Mouse (Mus musculus) lung, embryonic 15.5 days (tissue): Measurements from ENCODE around the gene Wdr82. TPM values are rescaled to one million over a fixed set of nuclear protein-coding genes. Genes with fewer than 3 reads are reported as not detected.

Experiments
- ATAC-seq: fragments of 200-750 bp; cut with Nextera tagmentation; 2 replicates; pipeline ENCODE4 v1.8.0; 2017; ENCODE audit warnings: moderate number of reproducible peaks, borderline replicate concordance; ENCODE audit not compliant: low FRiP score, low TSS enrichment; ENCODE audit errors: extremely low read depth
- H3K27ac ChIP-seq: fragments of 300-500 bp; sonication (generic); 2 replicates; pipeline ENCODE4 v1.5.1; 2015; ENCODE audit warnings: moderate library complexity, mild to moderate bottlenecking, inconsistent platforms
- H3K27me3 ChIP-seq: fragments of 300-500 bp; sonication (generic); 2 replicates; pipeline ENCODE4 v1.6.1; 2015; ENCODE audit warnings: inconsistent platforms
- H3K36me3 ChIP-seq: fragments of 300-500 bp; sonication (generic); 2 replicates; pipeline ENCODE4 v1.6.1; 2015; ENCODE audit warnings: inconsistent platforms
- H3K4me1 ChIP-seq: fragments of 300-500 bp; sonication (generic); 2 replicates; pipeline ENCODE4 v1.6.1; 2015; ENCODE audit warnings: inconsistent platforms
- H3K4me2 ChIP-seq: fragments of 300-500 bp; sonication (generic); 2 replicates; pipeline ENCODE4 v1.6.1; 2015; ENCODE audit warnings: inconsistent platforms, mild to moderate bottlenecking, moderate library complexity
- H3K4me3 ChIP-seq: fragments of 300-500 bp; sonication (generic); 2 replicates; pipeline ENCODE4 v1.5.1; 2015; ENCODE audit warnings: mild to moderate bottlenecking, inconsistent platforms
- H3K9ac ChIP-seq: fragments of 300-500 bp; sonication (generic); 2 replicates; pipeline ENCODE4 v1.6.1; 2015; ENCODE audit warnings: inconsistent platforms
- H3K9me3 ChIP-seq: fragments of 300-500 bp; sonication (generic); 2 replicates; pipeline ENCODE4 v1.6.1; 2016; ENCODE audit warnings: inconsistent platforms
- WGBS: fragments of 180-500 bp; shearing (Covaris S2); methylation state at CpG from one replicate; pipeline ENCODE4 v1.1.7; 2015; 5-methylcytosine and 5-hydroxymethylcytosine counted together
- polyA plus RNA-seq: library from polyadenylated mRNA; unstranded; fragments of >200 nt; fragmentation: Nextera tagmentation; extraction: Ambion mirVana; gene quantifications from 2 replicates; pipeline ENCODE4 v1.2.1, GENCODE M21; 2015

Gene Wdr82
- polyA plus RNA-seq: 22.3 and 24.0 TPM in 2 replicates

- peak within 1 kb of the TSS; percentile 96 for H3K27ac ChIP-seq
- peak within 1 kb of the TSS; percentile 97 for H3K9ac ChIP-seq
- no peaks in the 10 kb centered on the region for H3K27me3 ChIP-seq
- peak within 1 kb of the TSS; percentile 89 for H3K4me3 ChIP-seq
- H3K4me2 ChIP-seq: peak within 1 kb of the TSS; percentile 85
- H3K9me3 ChIP-seq: no peaks in the 10 kb centered on the region
- no peaks in the 10 kb centered on the region for H3K36me3 ChIP-seq
- H3K4me1 ChIP-seq: peaks cover 29% of the 10 kb centered on the region
- ATAC-seq: peak; percentile 93
- under 1% methylated on average over 78 of the region's 81 CpGs for WGBS
Measured at GRCm38 (mm10) chr9:106170556-106171345, at the start of gene Wdr82. TSS of gene Wdr82 (plus strand) at chr9:106170928.

- no peak overlapping the region for H3K4me3 ChIP-seq
- no peak for ATAC-seq
- no peak overlapping the region for H3K4me2 ChIP-seq
- no peaks in the 10 kb centered on the region for H3K27me3 ChIP-seq
- H3K27ac ChIP-seq: no peak overlapping the region
- H3K9ac ChIP-seq: no peak overlapping the region
- no peaks in the 10 kb centered on the region for H3K36me3 ChIP-seq
- 52% methylated on average over 4 of the region's 4 CpGs for WGBS
- H3K4me1 ChIP-seq: no peaks in the 10 kb centered on the region
- no peaks in the 10 kb centered on the region for H3K9me3 ChIP-seq
Measured at GRCm38 (mm10) chr9:106123599-106123998, 47.1 kb upstream of the Wdr82 start.

- Histone ChIP-seq H3K27me3 (no peaks in the 10 kb centered on the region), H3K9me3 (no peaks in the 10 kb centered on the region), H3K27ac (no peak overlapping the region), H3K9ac (no peak overlapping the region), H3K4me2 (no peak overlapping the region), H3K36me3 (no peaks in the 10 kb centered on the region), H3K4me1 (no peaks in the 10 kb centered on the region), H3K4me3 (no peak overlapping the region)
- 28% methylated on average over 2 of the region's 2 CpGs for WGBS
- no peak for ATAC-seq
Measured at GRCm38 (mm10) chr9:106126786-106127251, 43.9 kb upstream of the Wdr82 start.

- WGBS: 69% methylated on average over 2 of the region's 2 CpGs
- no peaks in the 10 kb centered on the region for H3K36me3 ChIP-seq
- no peaks in the 10 kb centered on the region for H3K27me3 ChIP-seq
- H3K4me3 ChIP-seq: no peak overlapping the region
- H3K4me1 ChIP-seq: no peaks in the 10 kb centered on the region
- no peak; the same call in 1 of the 2 replicates for ATAC-seq
- no peaks in the 10 kb centered on the region for H3K9me3 ChIP-seq
- no peak overlapping the region for H3K27ac ChIP-seq
- no peak overlapping the region for H3K4me2 ChIP-seq
- H3K9ac ChIP-seq: no peak overlapping the region
Measured at GRCm38 (mm10) chr9:106129072-106129471, 41.7 kb upstream of the Wdr82 start.

- ATAC-seq: no peak
- 76% methylated on average over 7 of the region's 7 CpGs for WGBS
Measured at GRCm38 (mm10) chr9:106130250-106130649, 40.5 kb upstream of the Wdr82 start.

GRCm38 (mm10) chr9:106137671-106138216, 33.0 kb upstream of the Wdr82 start:
- 64% methylated on average over 10 of the region's 10 CpGs for WGBS
- no peak overlapping the region for H3K9ac ChIP-seq
- no peak overlapping the region for H3K4me3 ChIP-seq
- no peaks in the 10 kb centered on the region for H3K36me3 ChIP-seq
- H3K27me3 ChIP-seq: no peaks in the 10 kb centered on the region
- H3K4me2 ChIP-seq: no peak overlapping the region
- no peak overlapping the region for H3K27ac ChIP-seq
- no peaks in the 10 kb centered on the region for H3K9me3 ChIP-seq
- H3K4me1 ChIP-seq: peaks cover 6% of the 10 kb centered on the region; the same call in 1 of the 2 replicates
- no peak for ATAC-seq

More at GRCm38 (mm10) chr9:106130250-106130649, 40.5 kb upstream of the Wdr82 start:
- Histone ChIP-seq H3K4me1 (no peaks in the 10 kb centered on the region), H3K36me3 (no peaks in the 10 kb centered on the region), H3K4me3 (no peak overlapping the region), H3K9me3 (no peaks in the 10 kb centered on the region), H3K27ac (no peak overlapping the region), H3K27me3 (no peaks in the 10 kb centered on the region), H3K4me2 (no peak overlapping the region), H3K9ac (no peak overlapping the region)

- WGBS: 39% methylated on average over 10 of the region's 10 CpGs
- H3K9me3 ChIP-seq: no peaks in the 10 kb centered on the region
- H3K4me2 ChIP-seq: no peak overlapping the region
- H3K27me3 ChIP-seq: no peaks in the 10 kb centered on the region
- H3K27ac ChIP-seq: no peak overlapping the region
- ATAC-seq: peak; percentile 50; the same call in 1 of the 2 replicates
- H3K4me1 ChIP-seq: peaks cover 6% of the 10 kb centered on the region; the same call in 1 of the 2 replicates
- no peaks in the 10 kb centered on the region for H3K36me3 ChIP-seq
- H3K4me3 ChIP-seq: no peak overlapping the region
- no peak overlapping the region for H3K9ac ChIP-seq
Measured at GRCm38 (mm10) chr9:106139763-106140162, 31.0 kb upstream of the Wdr82 start.

GRCm38 (mm10) chr9:106141955-106142354, 28.8 kb upstream of the Wdr82 start:
- Histone ChIP-seq H3K9me3 (no peaks in the 10 kb centered on the region), H3K27me3 (peaks cover 6% of the 10 kb centered on the region; the same call in 1 of the 2 replicates), H3K4me3 (no peak overlapping the region), H3K4me2 (no peak overlapping the region), H3K9ac (no peak overlapping the region), H3K36me3 (no peaks in the 10 kb centered on the region), H3K4me1 (peaks cover 6% of the 10 kb centered on the region; the same call in 1 of the 2 replicates), H3K27ac (no peak overlapping the region)
- no peak for ATAC-seq
- WGBS: 79% methylated on average over 12 of the region's 12 CpGs

GRCm38 (mm10) chr9:106144176-106144575, 26.6 kb upstream of the Wdr82 start:
- H3K4me2 ChIP-seq: no peak overlapping the region
- 81% methylated on average over 7 of the region's 7 CpGs for WGBS
- no peaks in the 10 kb centered on the region for H3K9me3 ChIP-seq
- no peak overlapping the region for H3K9ac ChIP-seq
- no peaks in the 10 kb centered on the region for H3K36me3 ChIP-seq
- no peak overlapping the region for H3K27ac ChIP-seq
- peaks cover 17% of the 10 kb centered on the region for H3K4me1 ChIP-seq
- peaks cover 28% of the 10 kb centered on the region for H3K27me3 ChIP-seq
- no peak for ATAC-seq
- H3K4me3 ChIP-seq: no peak overlapping the region

GRCm38 (mm10) chr9:106145582-106145981, 25.1 kb upstream of the Wdr82 start:
- H3K4me1 ChIP-seq: peaks cover 12% of the 10 kb centered on the region
- no peak overlapping the region for H3K27ac ChIP-seq
- no peak overlapping the region for H3K9ac ChIP-seq
- 72% methylated on average over 2 of the region's 2 CpGs for WGBS
- no peak overlapping the region for H3K4me3 ChIP-seq
- peaks cover 42% of the 10 kb centered on the region for H3K27me3 ChIP-seq
- no peaks in the 10 kb centered on the region for H3K9me3 ChIP-seq
- ATAC-seq: no peak
- H3K4me2 ChIP-seq: no peak overlapping the region
- no peaks in the 10 kb centered on the region for H3K36me3 ChIP-seq

- no peak overlapping the region for H3K9ac ChIP-seq
- no peak overlapping the region for H3K27ac ChIP-seq
- H3K36me3 ChIP-seq: no peaks in the 10 kb centered on the region
- H3K27me3 ChIP-seq: peaks cover 53% of the 10 kb centered on the region
- no peak overlapping the region for H3K4me3 ChIP-seq
- no peaks in the 10 kb centered on the region for H3K9me3 ChIP-seq
- no peak overlapping the region for H3K4me2 ChIP-seq
- 20% methylated on average over 5 of the region's 5 CpGs for WGBS
- no peak for ATAC-seq
- peaks cover 12% of the 10 kb centered on the region for H3K4me1 ChIP-seq
Measured at GRCm38 (mm10) chr9:106147281-106147680, 23.4 kb upstream of the Wdr82 start.

- no peak overlapping the region for H3K9ac ChIP-seq
- ATAC-seq: no peak
- H3K27me3 ChIP-seq: peaks cover 54% of the 10 kb centered on the region
Measured at GRCm38 (mm10) chr9:106147851-106148431, 22.8 kb upstream of the Wdr82 start.

More at GRCm38 (mm10) chr9:106147851-106148431, 22.8 kb upstream of the Wdr82 start:
- no peaks in the 10 kb centered on the region for H3K36me3 ChIP-seq
- H3K9me3 ChIP-seq: no peaks in the 10 kb centered on the region
- H3K4me2 ChIP-seq: peak overlapping the region; percentile 60; the same call in 1 of the 2 replicates
- peak overlapping the region; percentile 27 for H3K4me3 ChIP-seq
- WGBS: 2% methylated on average over 10 of the region's 10 CpGs
- peaks cover 12% of the 10 kb centered on the region for H3K4me1 ChIP-seq
- no peak overlapping the region for H3K27ac ChIP-seq
